Mouse (Mus musculus) cerebellum, adult (tissue): ENCODE data around the gene Ccdc69.

Experiments
- ATAC-seq: cut with Nextera tagmentation; 2 replicates; pipeline ENCODE4 v1.9.2; 2017; ENCODE audit warnings: mild to moderate bottlenecking, moderate library complexity, mixed read lengths; ENCODE audit not compliant: insufficient number of reproducible peaks, low FRiP score, low TSS enrichment

Ccdc69 gene

DNA sequence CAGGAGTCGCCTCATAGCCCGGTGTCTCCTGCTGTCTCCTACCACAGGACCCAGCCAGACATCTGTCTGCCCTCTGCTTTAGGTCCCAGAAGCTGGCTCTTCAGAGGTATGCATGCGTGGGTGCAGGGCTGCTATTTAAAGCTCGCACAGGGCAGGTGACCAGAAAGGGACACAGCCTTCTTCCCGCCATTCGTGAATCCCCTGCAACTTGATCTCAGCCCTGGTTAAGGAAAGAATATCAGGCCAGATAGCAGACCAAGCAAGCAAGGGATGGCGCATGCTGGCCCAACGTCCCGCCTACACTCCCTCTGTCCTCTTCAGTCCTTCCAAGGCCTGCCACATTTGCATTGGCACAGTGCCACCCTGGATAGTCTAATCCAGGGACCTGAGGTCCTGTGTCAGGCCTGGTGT is 62.1 kb downstream of the Ccdc69 start:
- ATAC-seq, result peak; percentile 86

DNA sequence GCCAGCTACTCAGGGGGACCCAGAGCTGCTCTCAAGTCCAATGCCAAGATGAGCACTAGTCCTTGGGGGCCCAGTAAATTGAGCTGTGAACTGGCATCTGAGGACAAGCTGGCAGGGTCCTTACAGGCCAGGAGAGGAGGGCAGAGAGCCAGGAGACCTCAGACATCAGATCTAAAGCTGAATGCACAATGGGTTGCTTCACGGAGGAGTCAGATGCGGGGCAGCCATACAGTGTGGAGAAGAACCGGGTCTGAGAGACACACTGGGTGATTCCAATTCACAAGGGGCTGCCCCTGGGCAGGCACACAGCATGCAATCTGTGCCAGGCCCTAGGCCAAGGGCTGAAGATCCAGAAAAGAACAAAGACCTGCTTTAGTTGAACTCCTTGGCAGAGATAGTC is 62.7 kb downstream of the Ccdc69 start:
- ATAC-seq, result no peak

DNA sequence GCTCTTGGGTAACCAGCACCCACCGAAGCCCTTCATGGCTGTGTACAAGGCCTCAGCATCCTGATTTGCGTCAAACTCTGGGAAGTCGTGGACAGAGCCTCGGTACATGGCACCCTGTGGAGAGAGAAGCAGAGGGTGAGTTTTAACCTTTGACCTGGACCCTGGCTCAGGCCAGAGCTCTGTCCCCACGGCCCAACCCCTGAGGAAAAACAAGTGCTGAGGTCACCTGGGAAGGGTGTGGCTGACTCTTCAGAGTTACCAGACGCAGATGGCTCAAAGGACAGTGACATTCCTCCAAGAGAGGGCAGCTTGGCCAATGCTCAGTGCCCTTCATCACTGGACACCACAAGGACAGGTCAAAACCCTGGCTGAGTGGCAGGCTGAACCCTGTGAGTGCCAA is 64.1 kb downstream of the Ccdc69 start:
- no peak for ATAC-seq

DNA sequence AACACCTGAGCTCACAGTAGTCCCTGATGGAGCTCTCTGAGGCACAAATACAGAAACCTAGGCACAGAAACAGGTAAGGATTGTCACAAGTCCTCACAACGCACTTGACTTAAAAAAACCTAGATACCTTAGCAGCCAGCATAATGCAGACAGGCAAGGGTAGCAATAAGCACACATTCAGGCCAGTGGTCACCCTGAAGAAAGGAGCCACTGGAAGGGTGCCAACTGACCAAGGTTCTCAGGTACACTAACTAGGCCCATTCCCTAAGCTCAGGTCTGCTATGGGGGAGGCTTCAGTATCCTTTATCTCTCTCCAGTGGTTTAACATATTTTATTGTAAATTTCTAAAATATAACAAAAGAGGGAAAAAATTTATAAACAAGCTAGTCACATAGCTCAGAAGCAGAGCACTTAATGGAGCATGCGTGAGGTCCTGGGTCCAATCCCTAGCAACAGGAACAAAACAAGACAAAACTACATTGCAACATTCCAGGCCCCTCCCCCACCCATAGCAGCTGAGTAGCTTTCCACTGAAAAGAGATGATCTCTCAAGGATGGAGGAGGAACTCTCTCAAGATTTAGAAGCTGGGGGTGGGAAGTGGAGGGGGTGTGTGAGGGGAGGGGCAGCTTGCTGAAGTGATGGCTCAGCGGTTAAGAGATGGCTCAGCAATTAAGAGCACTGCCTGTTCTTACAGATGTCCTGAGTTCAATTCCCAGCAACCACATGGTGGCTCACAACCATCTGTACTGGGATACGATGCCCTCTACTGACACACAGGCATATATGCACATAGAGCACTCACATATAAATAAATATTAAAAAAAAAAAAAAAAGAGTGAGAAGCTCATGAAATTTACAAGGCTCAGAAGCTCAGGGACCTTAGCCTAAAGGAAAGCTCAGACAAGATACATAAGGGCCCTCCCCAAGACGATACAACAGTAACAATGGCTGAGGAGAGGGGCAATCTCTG is 65.1 kb downstream of the Ccdc69 start:
- no peak for ATAC-seq

DNA sequence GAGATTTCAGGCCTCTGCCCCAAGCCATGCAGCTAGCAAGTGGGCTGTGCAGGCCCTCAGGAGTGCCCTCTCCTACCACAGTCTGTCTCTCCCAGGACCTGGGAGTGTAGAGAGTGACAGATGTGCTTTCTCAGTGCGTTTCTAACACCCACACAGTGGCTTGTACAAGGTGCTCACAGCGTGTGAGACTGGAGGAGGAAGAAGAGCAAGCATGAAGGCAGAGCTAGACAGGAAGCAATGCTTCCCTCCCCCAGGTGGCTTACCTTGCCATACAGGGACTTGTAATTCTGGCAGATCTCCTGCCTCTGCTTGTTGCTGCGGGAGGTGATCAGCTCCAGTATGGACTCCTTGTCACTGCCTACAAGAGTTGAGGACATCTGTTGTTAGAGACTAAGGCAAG is 66.5 kb downstream of the Ccdc69 start:
- no peak for ATAC-seq

DNA sequence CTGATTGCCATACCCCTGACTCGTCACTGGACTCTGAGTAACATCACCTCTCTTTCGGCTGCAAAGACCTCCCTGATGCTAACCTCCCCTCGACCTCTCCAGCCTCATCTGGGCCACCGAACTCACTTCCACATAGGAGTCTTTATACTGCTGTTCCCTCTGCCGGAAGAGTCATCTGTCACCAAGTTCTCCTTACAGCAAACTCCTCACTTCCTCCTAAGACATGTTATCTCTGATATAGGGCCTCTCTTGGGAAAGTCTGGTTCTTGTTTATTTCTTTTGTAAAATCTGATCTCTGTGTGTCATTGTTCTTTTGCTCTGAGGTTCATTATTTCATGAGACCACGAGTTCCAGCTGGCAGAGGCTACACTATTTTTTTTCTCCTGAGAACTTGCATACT is 69.7 kb downstream of the Ccdc69 start:
- no peak for ATAC-seq

DNA sequence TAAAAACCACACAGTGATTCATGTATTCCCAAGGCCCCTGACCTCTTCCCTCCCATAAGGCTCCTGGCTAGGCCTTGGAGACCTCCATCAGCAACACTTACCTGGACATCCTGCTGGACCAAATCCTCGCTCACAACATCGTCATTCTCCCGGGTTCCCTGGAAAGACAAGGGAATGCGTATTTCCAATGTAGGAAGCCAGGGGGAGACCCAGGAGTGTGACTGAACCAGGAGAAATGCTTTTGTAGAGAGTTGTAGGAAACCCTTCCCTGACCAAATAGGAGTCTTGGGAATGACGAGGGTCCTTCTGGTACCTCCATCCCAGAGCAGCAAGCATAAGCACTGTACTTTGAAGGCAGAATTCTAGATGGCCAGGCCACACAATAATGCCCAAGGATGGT is 72.2 kb downstream of the Ccdc69 start:
- ATAC-seq, result no peak

DNA sequence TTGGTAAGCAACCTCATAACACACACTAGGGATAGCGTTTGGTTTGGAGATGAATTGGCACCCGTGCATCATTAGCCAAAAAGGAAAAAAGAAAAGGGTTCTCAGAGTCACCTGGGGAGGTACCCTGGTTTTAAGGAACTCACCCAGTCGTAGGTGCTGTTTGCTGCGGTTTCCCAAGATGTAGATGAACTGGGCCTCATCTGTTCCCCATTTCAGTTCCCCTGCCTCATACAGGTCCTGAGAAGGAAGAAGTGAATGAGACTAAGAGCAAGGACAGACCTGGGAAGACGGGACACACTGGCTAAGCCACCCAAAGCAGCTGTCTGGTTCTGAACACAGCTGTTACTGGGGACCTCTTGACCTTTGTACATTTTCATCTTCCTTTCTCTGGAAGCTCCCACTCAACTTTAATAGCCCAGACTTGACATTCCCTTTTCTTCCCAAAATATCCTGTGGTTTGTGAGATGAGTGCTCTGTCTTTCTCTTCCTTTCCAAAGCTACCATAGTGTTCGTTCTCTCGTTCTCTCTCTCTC is 72.9 kb downstream of the Ccdc69 start:
- ATAC-seq, result no peak
